In genomic region chr10:107245961-107246460, GRCm38 (mm10) we compare ENCODE assay signal across 16 mouse cellular contexts.
"Had no signal": no experiment of that assay in that cellular context is flagged by ENCODE, and none has a peak within 500 bp of the region (broad histone marks: within the 10 kb centered on the region; RNA-seq: fewer than 3 reads in every experiment).

No protein-coding gene starts in this region.

- DNase-seq: heart, postnatal 10 days; heart, postnatal 14 days; heart, postnatal 36 days; heart, postnatal 4 days; kidney, adult 11 months; kidney, adult 18-20 months; kidney, adult 2 months; kidney, adult 8-10 months; kidney, adult 9 months; kidney, postnatal 10 days; kidney, postnatal 14 days; kidney, postnatal 25 days; kidney, postnatal 36 days; kidney, postnatal 4 days; layer of hippocampus, adult 9-11 months; layer of hippocampus, postnatal 36 days had no signal
